Mouse (Mus musculus): ENCODE data around the gene Dennd2d.

DNA sequence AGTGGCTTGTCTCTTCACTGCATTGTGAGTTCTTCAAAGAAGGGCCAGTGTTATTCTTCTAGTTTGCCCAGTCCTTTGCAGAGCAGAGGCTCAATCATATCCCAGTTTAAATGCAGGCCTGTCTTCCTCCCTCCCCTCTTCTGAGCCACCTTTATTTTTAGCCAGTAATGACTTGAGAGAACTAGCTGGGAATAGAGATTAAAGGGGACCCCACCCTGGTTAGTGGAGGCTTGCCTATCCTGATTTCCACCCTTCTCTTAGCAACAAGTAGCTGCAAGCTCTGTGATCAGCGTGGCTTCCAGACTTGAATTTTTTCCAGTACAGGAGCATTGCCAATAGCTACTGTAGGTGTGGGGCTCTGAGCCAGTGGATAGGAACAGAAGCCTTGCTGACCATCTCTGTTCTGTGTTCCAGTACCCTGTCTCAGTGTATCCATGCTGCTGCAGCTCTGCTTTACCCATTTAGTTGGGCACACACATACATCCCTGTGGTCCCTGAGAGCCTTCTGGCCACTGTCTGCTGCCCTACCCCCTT is 12.3 kb downstream of the Dennd2d start:
- TF ChIP-seq CTCF (IDR thresholded peaks at IDR 0.05 in 2 of 3, conservative IDR thresholded peaks at IDR 0.05 in 1 of 3; ENCODE audit: control insufficient read depth in 1 of 3, insufficient read depth in 1 of 3, low read depth in 2 of 3, low read length in 3 of 3, poor library complexity in 1 of 3, severe bottlenecking in 1 of 3) = no peak
- no peak for TF ChIP-seq EP300 (IDR thresholded peaks at IDR 0.05; ENCODE audit: low read depth in 1 of 2, low read length in 2 of 2)
- TF ChIP-seq UBTF (IDR thresholded peaks at IDR 0.05; ENCODE audit: borderline replicate concordance, insufficient read depth, low read depth, low read length) = no peak
- TF ChIP-seq MYC (IDR thresholded peaks at IDR 0.05; ENCODE audit: low read depth, low read length) = no peak
- TF ChIP-seq POLR2A (IDR thresholded peaks at IDR 0.05; ENCODE audit: control insufficient read depth in 1 of 2, insufficient read depth in 1 of 2, low read depth in 1 of 2, low read length in 2 of 2, poor library complexity in 1 of 2) = no peak
